Mouse (Mus musculus): ENCODE measurements around the gene Coro1a.

The Coro1a gene

DNA sequence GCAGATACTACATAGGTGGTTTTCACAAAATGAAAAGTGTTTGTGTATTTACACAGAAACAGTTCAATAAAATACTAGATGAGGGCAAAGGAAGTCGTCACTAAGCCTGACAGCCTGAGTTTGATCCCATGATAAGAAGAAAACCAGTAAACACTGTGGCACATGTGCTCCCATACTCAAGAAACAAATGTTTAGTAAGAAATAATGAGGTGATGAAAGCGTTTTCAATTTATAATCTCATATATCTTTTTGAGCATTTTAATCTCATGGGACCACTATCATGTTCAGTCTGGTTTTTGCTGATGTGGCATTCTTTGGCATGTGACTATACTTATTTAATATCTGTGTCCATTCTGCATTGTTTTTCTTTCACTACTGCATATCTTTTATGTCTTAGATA lies 53.6 kb downstream of the Coro1a start:
- in situ Hi-C loops (cut with MboI; ENCODE audit: unreplicated experiment in 2 of 2) = no loop called here

- in situ Hi-C loops (cut with MboI; ENCODE audit: unreplicated experiment in 2 of 2) = no loop called here
Measured at GRCm38 (mm10) chr7:126650852-126651251, 56.7 kb downstream of the Coro1a start.

Measured in v-Abl transformed pro-B cells (cell line).